Mouse (Mus musculus): ENCODE measurements around the gene Zfp189.

Zfp189 gene

DNA sequence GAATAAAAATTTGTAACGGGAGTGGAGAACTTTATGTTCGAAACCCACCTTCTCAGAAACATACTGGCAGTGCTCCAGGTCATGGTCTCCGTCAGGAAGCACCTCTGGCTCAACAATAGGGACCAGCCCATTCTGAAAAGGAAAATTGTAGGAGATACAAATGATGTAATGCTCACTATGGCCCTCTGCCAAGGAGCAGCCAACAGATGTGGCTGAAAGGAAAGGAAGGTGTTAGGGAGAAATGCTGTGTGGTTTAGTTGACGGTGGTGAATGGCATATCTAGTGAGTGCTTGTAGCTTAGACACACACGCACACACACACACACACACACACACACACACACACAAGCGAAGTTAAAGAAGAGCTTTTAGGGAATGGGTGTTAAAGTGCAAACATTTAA lies 18.7 kb downstream of the Zfp189 start:
- peak; percentile 49 for DNase-seq

DNA sequence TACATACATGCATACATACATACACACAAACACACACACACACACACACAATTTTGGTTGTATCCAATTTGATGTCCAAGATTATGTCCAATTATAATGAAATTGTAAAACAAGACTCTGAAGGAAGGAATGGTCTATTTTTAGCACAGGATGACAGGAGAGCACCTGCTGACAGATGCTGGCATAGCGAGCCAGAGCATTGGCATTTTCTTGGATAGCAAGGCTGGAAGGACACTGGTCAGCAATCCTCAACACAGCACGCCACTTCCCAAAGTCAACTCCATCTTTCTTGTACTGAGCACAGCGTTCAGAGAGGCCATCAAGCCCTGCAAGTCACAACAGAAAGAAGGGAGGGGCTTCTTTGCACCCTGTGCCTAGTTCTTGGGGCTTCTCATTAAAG lies 20.0 kb downstream of the Zfp189 start:
- no peak for DNase-seq

DNA sequence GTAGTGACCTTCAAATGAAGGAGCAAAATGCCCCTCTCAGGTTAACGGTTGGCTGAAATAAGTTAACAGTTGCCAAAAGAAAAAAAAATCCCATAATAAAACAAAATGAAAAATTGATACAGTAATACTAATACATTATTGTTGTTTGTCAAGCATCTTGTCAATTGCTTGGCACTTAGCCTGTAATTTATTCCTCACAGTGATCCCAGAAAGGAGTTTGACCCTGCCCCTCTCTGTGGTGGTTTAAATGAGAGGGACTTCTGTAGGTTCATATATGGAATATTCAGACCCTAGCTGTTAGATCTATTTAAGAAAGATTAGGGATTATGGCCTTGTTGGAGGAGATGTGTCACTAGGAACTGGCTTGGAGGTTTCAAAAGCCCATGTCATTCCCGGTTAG lies 25.1 kb downstream of the Zfp189 start:
- no peak for DNase-seq

DNA sequence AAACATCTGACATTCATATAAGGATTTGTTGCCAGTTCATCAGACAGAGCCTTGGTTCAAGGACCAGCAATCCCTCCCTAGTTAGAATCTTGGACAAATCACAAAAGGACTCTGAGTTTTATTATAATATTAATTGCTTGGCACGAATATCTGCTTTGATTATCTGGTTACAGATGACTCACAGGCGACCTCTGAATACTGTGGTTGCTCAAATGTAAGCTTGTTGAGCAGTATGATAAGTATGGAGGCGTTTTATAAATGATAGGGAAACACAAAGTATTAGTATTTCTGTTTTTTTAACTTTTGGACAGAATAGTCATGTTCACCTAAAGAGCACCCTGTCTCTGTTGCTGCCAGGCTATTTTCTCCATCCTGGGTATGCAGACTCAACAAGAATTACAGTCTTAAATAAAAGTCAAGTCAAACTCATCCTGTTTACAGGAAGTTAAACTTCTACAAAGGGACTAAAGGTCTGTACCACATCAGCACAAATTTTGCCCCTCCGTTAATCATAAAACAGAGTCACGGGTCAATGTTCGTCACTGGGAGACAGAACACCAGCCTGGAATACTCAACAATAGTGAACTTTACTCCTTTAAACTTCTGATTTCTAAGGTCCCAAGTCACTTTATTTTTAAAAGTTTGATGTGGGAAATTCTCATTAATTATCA lies 26.0 kb downstream of the Zfp189 start:
- no peak for DNase-seq

DNA sequence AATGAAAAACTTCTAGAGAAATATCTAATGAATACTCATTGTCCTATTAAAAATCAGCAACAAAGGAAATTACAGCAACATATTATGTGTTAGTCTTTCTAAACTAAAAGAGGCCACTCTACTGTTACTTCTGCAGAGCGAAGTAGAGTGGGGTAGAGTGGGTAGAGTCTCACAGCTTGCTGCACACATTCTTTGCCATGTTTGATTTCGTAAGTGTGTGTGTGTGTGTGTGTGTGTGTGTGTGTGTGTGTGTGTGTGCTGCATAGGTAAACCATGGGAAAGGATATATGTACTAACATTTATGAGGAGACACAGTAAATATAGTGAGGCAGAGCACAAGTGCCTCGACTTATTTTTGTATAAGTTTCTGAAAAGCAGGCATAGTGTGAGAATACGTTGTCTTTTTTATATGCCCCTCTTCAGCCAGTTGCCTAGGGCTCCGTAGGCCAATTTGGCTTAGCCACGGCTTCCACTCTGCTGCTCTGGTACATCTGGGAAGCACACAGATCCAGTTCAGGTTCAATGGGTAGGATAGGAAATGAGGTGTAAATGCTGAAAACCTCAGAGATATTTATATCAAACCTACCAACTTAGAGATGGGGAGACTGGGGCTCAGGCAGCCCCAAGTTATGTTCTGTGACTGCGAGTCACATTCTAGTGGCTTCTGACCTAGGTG lies 26.7 kb downstream of the Zfp189 start:
- DNase-seq = no peak

DNA sequence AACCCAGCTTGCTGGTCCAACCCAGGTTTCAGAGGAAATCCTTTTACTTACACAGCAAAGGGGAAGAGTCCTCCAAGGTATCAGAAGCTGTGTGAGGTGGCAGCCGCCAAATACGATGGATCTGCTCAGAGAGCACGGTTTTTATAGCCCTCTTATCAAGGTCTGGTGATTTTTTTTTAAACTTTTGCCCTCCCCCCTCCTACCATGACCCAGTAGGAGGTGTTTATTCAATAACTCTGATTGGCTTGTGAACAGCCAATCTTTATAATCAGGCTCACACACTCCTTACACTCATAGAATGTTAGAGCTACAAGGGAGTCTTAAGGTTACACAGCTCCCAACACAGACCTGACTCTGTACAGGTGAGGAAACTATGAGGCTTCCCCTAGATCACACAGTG lies 28.4 kb downstream of the Zfp189 start, which contains the start of gene Aldob:
Aldob (minus strand) TSS at position 164 of the 400 bp plus-strand sequence.
- no peak for DNase-seq

DNA sequence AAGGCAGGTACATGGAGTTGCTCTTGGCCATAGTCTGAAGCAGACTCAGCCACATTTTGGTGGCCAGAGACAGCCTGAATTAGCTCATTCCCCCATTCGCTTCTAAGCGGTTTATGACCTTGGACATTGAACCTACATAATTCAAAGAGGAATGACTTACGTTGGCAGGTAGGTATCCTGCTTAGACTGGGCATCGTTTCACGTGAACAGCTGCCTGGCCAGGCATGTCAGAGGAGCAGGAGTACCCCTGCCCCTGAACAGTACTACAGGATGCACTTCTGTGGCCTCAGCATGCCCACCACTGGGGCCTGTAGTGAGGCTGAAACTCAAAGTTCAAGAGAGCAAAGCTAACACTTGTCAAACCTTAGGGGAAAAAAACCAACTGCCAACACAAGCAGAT lies 32.4 kb downstream of the Zfp189 start:
- DNase-seq = no peak

DNA sequence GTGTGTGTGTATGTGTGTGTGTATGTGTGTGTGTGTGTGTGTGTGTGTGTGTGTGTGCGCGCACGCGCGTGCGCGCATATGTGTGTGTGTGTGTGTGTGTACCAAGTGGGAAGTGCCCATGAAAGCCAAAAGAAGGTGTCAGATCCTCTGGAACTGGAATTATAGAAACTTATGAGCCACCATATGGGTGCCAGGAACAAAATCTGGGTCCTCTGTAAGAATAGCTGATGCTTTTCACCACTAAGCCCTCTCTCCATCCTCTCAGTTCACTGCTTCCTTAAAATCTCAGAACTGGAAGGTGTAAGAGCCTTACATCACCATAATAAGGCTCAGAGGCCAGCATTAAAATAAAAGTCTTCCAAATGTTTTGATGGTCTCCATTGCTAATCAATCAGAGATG lies 36.4 kb downstream of the Zfp189 start:
- no peak for DNase-seq

DNA sequence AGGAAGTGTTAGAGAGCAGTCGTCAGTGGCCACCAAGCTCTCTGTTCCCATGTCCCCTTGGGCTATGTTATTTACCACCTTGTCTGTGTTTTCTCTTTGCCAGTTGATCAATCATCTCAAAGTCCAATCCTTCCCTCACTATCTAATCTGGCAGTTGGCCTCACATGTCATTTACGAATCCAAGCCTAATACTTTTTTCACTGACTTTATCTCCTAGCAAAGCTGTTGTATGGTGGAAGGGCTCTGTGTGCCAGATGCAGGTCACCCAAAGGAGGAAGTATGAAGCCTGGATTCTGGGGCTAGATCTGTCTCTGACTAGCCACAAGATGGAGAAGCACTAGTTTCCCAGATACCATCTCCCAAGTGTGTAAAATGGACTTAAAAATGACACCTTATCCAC lies 37.2 kb downstream of the Zfp189 start:
- no peak for DNase-seq

DNA sequence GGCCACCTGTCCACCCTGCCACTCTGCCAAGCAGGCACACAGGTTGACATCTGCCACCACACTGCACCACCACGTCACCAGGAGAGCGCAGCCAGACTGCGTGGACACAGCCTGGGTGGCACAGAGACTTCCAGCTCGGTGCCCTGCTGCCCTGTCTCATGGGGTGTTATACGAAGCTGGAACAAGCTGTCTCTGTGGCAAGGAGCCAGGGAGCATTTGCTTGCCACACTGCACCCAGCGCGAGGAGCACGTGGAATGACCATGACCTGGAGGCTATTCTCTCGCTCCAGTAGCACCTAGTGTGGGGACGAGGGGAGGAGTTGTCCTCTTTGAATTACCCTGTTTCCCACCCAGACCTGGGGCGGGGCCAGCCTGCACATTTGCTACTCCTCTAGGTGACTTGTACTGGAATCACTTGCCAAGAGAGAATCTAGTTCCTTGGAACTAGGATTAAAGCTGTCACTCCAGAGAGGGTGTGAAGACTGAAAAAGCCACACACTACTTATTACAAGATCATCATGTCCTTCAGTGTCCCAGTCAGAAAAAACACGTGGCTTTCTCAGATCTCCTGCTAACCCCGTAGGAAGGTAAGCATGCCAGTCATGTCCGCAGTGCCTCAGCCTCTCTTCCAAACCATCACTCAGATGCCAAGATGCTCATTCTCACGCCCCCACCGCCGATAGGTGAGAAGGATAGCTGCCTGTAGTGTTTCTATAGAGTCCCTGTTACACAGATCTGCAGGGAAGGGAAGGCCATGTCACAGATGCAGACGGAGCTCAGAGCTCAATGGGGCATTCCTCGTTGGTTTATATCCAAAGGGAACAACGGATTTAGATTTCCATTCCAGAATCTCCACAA lies 39.2 kb downstream of the Zfp189 start:
- DNase-seq = peak; percentile 38

DNA sequence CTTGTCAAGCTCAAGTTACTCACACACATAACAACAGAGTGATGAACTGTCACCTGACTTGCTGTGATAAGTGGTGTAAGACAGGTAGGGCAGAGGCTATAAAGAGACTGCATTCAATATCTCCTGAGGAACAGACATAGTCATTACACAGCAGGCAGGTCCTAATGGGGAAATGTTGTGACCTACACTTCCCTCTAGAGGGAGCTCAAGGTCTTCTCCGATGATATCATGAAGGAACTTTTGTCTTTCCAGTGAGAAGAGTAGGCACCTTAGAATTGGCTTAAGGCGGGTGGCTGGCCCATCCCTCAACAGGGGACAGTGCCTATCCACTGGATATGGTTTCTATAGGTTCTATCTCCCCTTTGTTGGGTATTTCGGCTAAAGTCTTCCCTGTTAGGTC lies 46.6 kb downstream of the Zfp189 start:
- peak; percentile 80 for DNase-seq

DNA sequence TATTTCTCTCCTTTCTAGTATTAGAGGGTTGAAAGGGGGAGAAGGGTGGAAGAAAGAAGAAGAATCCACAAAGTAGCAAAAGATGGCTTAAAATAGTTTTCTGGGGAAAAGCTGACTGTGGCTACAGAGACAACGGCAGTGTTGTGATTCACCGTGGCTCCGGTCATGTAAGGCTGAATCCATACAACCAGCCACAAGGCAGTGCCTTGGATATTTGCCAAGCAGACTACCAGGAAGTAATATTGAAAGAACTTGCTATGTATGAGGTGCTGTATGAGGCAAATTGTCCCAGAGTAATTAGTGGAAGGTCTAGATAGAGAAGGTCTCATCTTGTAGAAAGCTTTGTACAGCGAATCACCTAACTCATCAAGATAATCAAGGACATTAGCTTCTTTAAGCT lies 51.2 kb downstream of the Zfp189 start:
- DNase-seq = no peak
